Mouse (Mus musculus) kidney, embryonic 15.5 days (tissue): ENCODE data around the gene Tnpo3. TPM values are rescaled to one million over a fixed set of nuclear protein-coding genes. Genes with fewer than 3 reads are reported as not detected.
"Not testable (repeated sequence)": the region's sequence is repeated elsewhere in the genome, so short reads cannot be mapped to it uniquely, and the experiment has no call there.

Experiments
- ATAC-seq: fragments of 200-750 bp; cut with Nextera tagmentation; replicated peaks from 2 replicates; pipeline ENCODE4 v1.8.0; 2017; ENCODE audit warnings: moderate TSS enrichment; ENCODE audit not compliant: low FRiP score
- H3K27ac ChIP-seq: fragments of 300-500 bp; sonication (generic); 2 replicates; pipeline ENCODE4 v1.5.1; 2015; ENCODE audit warnings: mild to moderate bottlenecking, inconsistent platforms
- H3K27me3 ChIP-seq: fragments of 300-500 bp; sonication (generic); 2 replicates; pipeline ENCODE4 v1.6.1; 2015; ENCODE audit warnings: inconsistent platforms
- H3K36me3 ChIP-seq: fragments of 300-500 bp; sonication (generic); 2 replicates; pipeline ENCODE4 v1.6.1; 2015; ENCODE audit warnings: inconsistent platforms
- H3K4me1 ChIP-seq: fragments of 300-500 bp; sonication (generic); 2 replicates; pipeline ENCODE4 v1.6.1; 2015; ENCODE audit warnings: inconsistent platforms
- H3K4me2 ChIP-seq: fragments of 300-500 bp; sonication (generic); 2 replicates; pipeline ENCODE4 v1.6.1; 2015; ENCODE audit warnings: moderate library complexity, mild to moderate bottlenecking, inconsistent platforms
- H3K4me3 ChIP-seq: fragments of 300-500 bp; sonication (generic); replicated peaks from 2 replicates; pipeline ENCODE4 v1.5.1; 2015; ENCODE audit warnings: mild to moderate bottlenecking, inconsistent platforms
- H3K9ac ChIP-seq: fragments of 300-500 bp; sonication (generic); 2 replicates; pipeline ENCODE4 v1.6.1; 2015; ENCODE audit warnings: mild to moderate bottlenecking, inconsistent platforms
- H3K9me3 ChIP-seq: fragments of 300-500 bp; sonication (generic); replicated peaks from 2 replicates; pipeline ENCODE4 v1.6.1; 2016; ENCODE audit warnings: inconsistent platforms
- WGBS: fragments of 180-500 bp; shearing (Covaris S2); methylation state at CpG from one replicate; pipeline ENCODE4 v1.1.7; 2015; ENCODE audit warnings: mixed read lengths; 5-methylcytosine and 5-hydroxymethylcytosine counted together
- polyA plus RNA-seq: library from polyadenylated mRNA; unstranded; fragments of >200 nt; fragmentation: Nextera tagmentation; extraction: Ambion mirVana; gene quantifications from 2 replicates; pipeline ENCODE4 v1.2.1, GENCODE M21; 2015

Tnpo3 gene
- polyA plus RNA-seq, 1 experiment from 2014 or later = 93.2 TPM

- H3K4me1 ChIP-seq = no peaks in the 10 kb centered on the region
- H3K9me3 ChIP-seq = no peaks in the 10 kb centered on the region
- no peak overlapping the region for H3K27ac ChIP-seq
- no peak for ATAC-seq
- no peak overlapping the region for H3K4me2 ChIP-seq
- peaks cover 8% of the 10 kb centered on the region; the same call in 1 of the 2 replicates for H3K36me3 ChIP-seq
- H3K27me3 ChIP-seq = no peaks in the 10 kb centered on the region
- H3K9ac ChIP-seq = no peak overlapping the region
- H3K4me3 ChIP-seq = no peak overlapping the region
Observed at GRCm38 (mm10) chr6:29600188-29600587, 9.5 kb downstream of the Tnpo3 start.

- H3K9ac ChIP-seq = no peak overlapping the region
- H3K4me2 ChIP-seq = no peak overlapping the region
- no peaks in the 10 kb centered on the region for H3K9me3 ChIP-seq
- H3K27me3 ChIP-seq = no peaks in the 10 kb centered on the region
- ATAC-seq = no peak
- H3K27ac ChIP-seq = no peak overlapping the region
- peaks cover 8% of the 10 kb centered on the region; the same call in 1 of the 2 replicates for H3K36me3 ChIP-seq
- 80% methylated on average over 2 of the region's 2 CpGs for WGBS
- no peak overlapping the region for H3K4me3 ChIP-seq
- H3K4me1 ChIP-seq = no peaks in the 10 kb centered on the region
Observed at GRCm38 (mm10) chr6:29595656-29596055, 14.0 kb downstream of the Tnpo3 start.

- H3K4me1 ChIP-seq = no peaks in the 10 kb centered on the region
- no peak overlapping the region for H3K27ac ChIP-seq
- peaks cover 88% of the 10 kb centered on the region for H3K36me3 ChIP-seq
- no peak overlapping the region for H3K9ac ChIP-seq
- no peak for ATAC-seq
- H3K27me3 ChIP-seq = no peaks in the 10 kb centered on the region
- H3K4me2 ChIP-seq = no peak overlapping the region
- no peak overlapping the region for H3K4me3 ChIP-seq
- no peaks in the 10 kb centered on the region for H3K9me3 ChIP-seq
- 94% methylated on average over 3 of the region's 3 CpGs for WGBS
Observed at GRCm38 (mm10) chr6:29581202-29581601, 28.5 kb downstream of the Tnpo3 start.

GRCm38 (mm10) chr6:29580770-29581169 lies 28.9 kb downstream of the Tnpo3 start:
- no peaks in the 10 kb centered on the region for H3K9me3 ChIP-seq
- no peak overlapping the region for H3K4me2 ChIP-seq
- WGBS = 88% methylated on average over 1 of the region's 1 CpGs
- H3K4me3 ChIP-seq = no peak overlapping the region
- no peak overlapping the region for H3K9ac ChIP-seq
- peaks cover 86% of the 10 kb centered on the region for H3K36me3 ChIP-seq
- H3K27ac ChIP-seq = no peak overlapping the region
- ATAC-seq = no peak
- no peaks in the 10 kb centered on the region for H3K4me1 ChIP-seq
- no peaks in the 10 kb centered on the region for H3K27me3 ChIP-seq

- WGBS = 80% methylated on average over 3 of the region's 3 CpGs
- peaks cover 93% of the 10 kb centered on the region for H3K36me3 ChIP-seq
- not testable (repeated sequence) for H3K27me3 ChIP-seq, H3K4me2 ChIP-seq, H3K4me3 ChIP-seq, H3K9ac ChIP-seq, ATAC-seq, H3K4me1 ChIP-seq, H3K27ac ChIP-seq, H3K9me3 ChIP-seq
Observed at GRCm38 (mm10) chr6:29576388-29576787, 33.3 kb downstream of the Tnpo3 start.

- Histone ChIP-seq H3K36me3 (peaks cover 96% of the 10 kb centered on the region), H3K9ac (no peak overlapping the region), H3K4me3 (no peak overlapping the region), H3K9me3 (no peaks in the 10 kb centered on the region), H3K27me3 (no peaks in the 10 kb centered on the region), H3K27ac (no peak overlapping the region), H3K4me2 (no peak overlapping the region), H3K4me1 (no peaks in the 10 kb centered on the region)
- WGBS = 93% methylated on average over 2 of the region's 2 CpGs
- no peak for ATAC-seq
Observed at GRCm38 (mm10) chr6:29557112-29557511, 52.6 kb downstream of the Tnpo3 start.

- no peak overlapping the region for H3K27ac ChIP-seq
- 89% methylated on average over 2 of the region's 2 CpGs for WGBS
- H3K36me3 ChIP-seq = peaks cover 95% of the 10 kb centered on the region
- no peaks in the 10 kb centered on the region for H3K4me1 ChIP-seq
- no peak overlapping the region for H3K9ac ChIP-seq
- H3K4me3 ChIP-seq = no peak overlapping the region
- no peaks in the 10 kb centered on the region for H3K27me3 ChIP-seq
- H3K4me2 ChIP-seq = no peak overlapping the region
- H3K9me3 ChIP-seq = no peaks in the 10 kb centered on the region
- ATAC-seq = no peak
Observed at GRCm38 (mm10) chr6:29552526-29552925, 57.2 kb downstream of the Tnpo3 start.

- peaks cover 97% of the 10 kb centered on the region for H3K36me3 ChIP-seq
- WGBS = 91% methylated on average over 1 of the region's 1 CpGs
- H3K4me3 ChIP-seq = no peak overlapping the region
Observed at GRCm38 (mm10) chr6:29548086-29548485, 61.6 kb downstream of the Tnpo3 start.

GRCm38 (mm10) chr6:29547582-29547981 lies 62.1 kb downstream of the Tnpo3 start:
- no peak overlapping the region for H3K27ac ChIP-seq
- no peaks in the 10 kb centered on the region for H3K9me3 ChIP-seq
- no peaks in the 10 kb centered on the region for H3K27me3 ChIP-seq
- peaks cover 97% of the 10 kb centered on the region for H3K36me3 ChIP-seq
- no peak for ATAC-seq
- H3K4me2 ChIP-seq = no peak overlapping the region
- H3K4me1 ChIP-seq = no peaks in the 10 kb centered on the region
- H3K4me3 ChIP-seq = no peak overlapping the region
- no peak overlapping the region for H3K9ac ChIP-seq

More at GRCm38 (mm10) chr6:29548086-29548485, 61.6 kb downstream of the Tnpo3 start:
- no peaks in the 10 kb centered on the region for H3K4me1 ChIP-seq
- no peaks in the 10 kb centered on the region for H3K27me3 ChIP-seq
- no peak overlapping the region for H3K9ac ChIP-seq
- H3K27ac ChIP-seq = no peak overlapping the region
- no peak overlapping the region for H3K4me2 ChIP-seq
- no peak for ATAC-seq
- H3K9me3 ChIP-seq = no peaks in the 10 kb centered on the region

GRCm38 (mm10) chr6:29545611-29546010 lies 64.1 kb downstream of the Tnpo3 start:
- Histone ChIP-seq H3K4me1 (no peaks in the 10 kb centered on the region), H3K9me3 (no peaks in the 10 kb centered on the region), H3K4me3 (no peak overlapping the region), H3K27me3 (no peaks in the 10 kb centered on the region), H3K4me2 (no peak overlapping the region), H3K9ac (no peak overlapping the region), H3K27ac (no peak overlapping the region), H3K36me3 (peaks cover 95% of the 10 kb centered on the region)
- 95% methylated on average over 2 of the region's 2 CpGs for WGBS
- no peak for ATAC-seq

GRCm38 (mm10) chr6:29540956-29541355 lies 68.7 kb downstream of the Tnpo3 start:
- Histone ChIP-seq H3K4me2 (no peak overlapping the region), H3K9ac (no peak overlapping the region), H3K36me3 (peaks cover 72% of the 10 kb centered on the region), H3K27me3 (no peaks in the 10 kb centered on the region), H3K9me3 (no peaks in the 10 kb centered on the region), H3K27ac (no peak overlapping the region), H3K4me1 (no peaks in the 10 kb centered on the region), H3K4me3 (no peak overlapping the region)
- WGBS = 94% methylated on average over 1 of the region's 1 CpGs
- ATAC-seq = no peak

GRCm38 (mm10) chr6:29540223-29540622 lies 69.5 kb downstream of the Tnpo3 start:
- H3K9ac ChIP-seq = no peak overlapping the region
- 72% methylated on average over 6 of the region's 6 CpGs for WGBS

GRCm38 (mm10) chr6:29539502-29539901 lies 70.2 kb downstream of the Tnpo3 start:
- no peak overlapping the region for H3K27ac ChIP-seq
- ATAC-seq = no peak
- peaks cover 57% of the 10 kb centered on the region for H3K36me3 ChIP-seq
- no peak overlapping the region for H3K4me2 ChIP-seq
- peaks cover 11% of the 10 kb centered on the region for H3K4me1 ChIP-seq
- no peak overlapping the region for H3K9ac ChIP-seq
- WGBS = 89% methylated on average over 8 of the region's 8 CpGs
- no peak overlapping the region for H3K4me3 ChIP-seq
- no peaks in the 10 kb centered on the region for H3K9me3 ChIP-seq
- no peaks in the 10 kb centered on the region for H3K27me3 ChIP-seq

More at GRCm38 (mm10) chr6:29540223-29540622, 69.5 kb downstream of the Tnpo3 start:
- Histone ChIP-seq H3K4me3 (no peak overlapping the region), H3K27me3 (no peaks in the 10 kb centered on the region), H3K4me2 (no peak overlapping the region), H3K9me3 (no peaks in the 10 kb centered on the region), H3K4me1 (peaks cover 7% of the 10 kb centered on the region), H3K27ac (no peak overlapping the region), H3K36me3 (peaks cover 65% of the 10 kb centered on the region)
- no peak for ATAC-seq
